Mouse (Mus musculus) MEL (cell line): ENCODE data around the gene Gpr19. TPM values are rescaled to one million over a fixed set of nuclear protein-coding genes. Genes with fewer than 3 reads are reported as not detected.

Experiments used
- DNase-seq: peaks from one replicate; pipeline ENCODE4 v3.0.0; 2011; ENCODE audit warnings: low read depth, low spot score
- H3K27ac ChIP-seq: 2 replicates; pipeline ENCODE4 v1.5.1; 2012; ENCODE audit warnings: low read depth, mild to moderate bottlenecking, control low read depth, low read length, moderate library complexity; ENCODE audit not compliant: control insufficient read depth
- H3K27me3 ChIP-seq, 2 experiments: fragments of 150-350 bp in 1 of 2; sonication (generic) in 1 of 2; 2 replicates each; pipeline ENCODE4 v1.6.1; 2012; ENCODE audit warnings: low read length in 2 of 2, mild to moderate bottlenecking in 2 of 2, improper control_type of control experiment in 1 of 2, moderate library complexity in 1 of 2; ENCODE audit not compliant: insufficient read depth in 2 of 2, control insufficient read depth in 1 of 2
- H3K36me3 ChIP-seq, 2 experiments: 2 replicates each; pipeline ENCODE4 v1.6.1; 2012 to 2014; ENCODE audit warnings: low read length in 2 of 2, improper control_type of control experiment in 1 of 2, inconsistent platforms in 1 of 2, mild to moderate bottlenecking in 1 of 2; ENCODE audit not compliant: insufficient read depth in 2 of 2, control insufficient read depth in 1 of 2
- H3K4me1 ChIP-seq, 2 experiments: fragments of 150-350 bp in 1 of 2; sonication (generic) in 1 of 2; 2 replicates each; pipeline ENCODE4 v1.6.1; 2012; ENCODE audit warnings: low read length in 2 of 2, improper control_type of control experiment in 1 of 2, mild to moderate bottlenecking in 1 of 2; ENCODE audit not compliant: insufficient read depth in 2 of 2, control insufficient read depth in 1 of 2
- H3K4me3 ChIP-seq, 2 experiments: fragments of 150-350 bp in 1 of 2; sonication (generic) in 1 of 2; 2 replicates each; pipeline ENCODE4 v1.5.1; 2012; ENCODE audit warnings: low read depth in 2 of 2, low read length in 2 of 2, mild to moderate bottlenecking in 2 of 2, moderate library complexity in 2 of 2, control low read depth in 1 of 2, improper control_type of control experiment in 1 of 2; ENCODE audit not compliant: control insufficient read depth in 1 of 2, insufficient read depth in 1 of 2
- H3K79me2 ChIP-seq: 2 replicates; pipeline ENCODE4 v1.6.1; 2012; ENCODE audit warnings: mild to moderate bottlenecking, low read length, moderate library complexity; ENCODE audit not compliant: control insufficient read depth, poor library complexity, insufficient read depth
- H3K9ac ChIP-seq: 2 replicates; pipeline ENCODE4 v1.6.1; 2012; ENCODE audit warnings: low read depth, mild to moderate bottlenecking, control low read depth, low read length, moderate library complexity; ENCODE audit not compliant: control insufficient read depth, poor library complexity, severe bottlenecking
- H3K9me3 ChIP-seq: fragments of 150-350 bp; sonication (generic); replicated peaks from 2 replicates; pipeline ENCODE4 v1.6.1; 2012; ENCODE audit warnings: mild to moderate bottlenecking, low read length, improper control_type of control experiment, moderate library complexity; ENCODE audit not compliant: insufficient read depth
- CHD2 ChIP-seq: IDR thresholded peaks from 2 replicates; pipeline ENCODE4 v1.6.1; 2011; ENCODE audit warnings: low read length, improper control_type of control experiment
- E2F4 ChIP-seq: IDR thresholded peaks from 2 replicates; pipeline ENCODE4 v1.6.1; 2011; ENCODE audit warnings: low read depth, low read length, improper control_type of control experiment, borderline replicate concordance
- ELF1 ChIP-seq: IDR thresholded peaks from 2 replicates; pipeline ENCODE4 v1.6.1; 2014; ENCODE audit warnings: low read depth, mild to moderate bottlenecking, inconsistent platforms, low read length, improper control_type of control experiment, moderate library complexity
- EP300 ChIP-seq, 2 experiments: IDR thresholded peaks; 2 replicates each; pipeline ENCODE4 v1.6.1; 2011; ENCODE audit warnings: improper control_type of control experiment in 2 of 2, low read length in 2 of 2, low read depth in 1 of 2, mild to moderate bottlenecking in 1 of 2
- ETS1 ChIP-seq: IDR thresholded peaks from 2 replicates; pipeline ENCODE4 v1.6.1; 2012; ENCODE audit warnings: low read depth, mild to moderate bottlenecking, inconsistent platforms, low read length, improper control_type of control experiment, moderate library complexity
- GABPA ChIP-seq: IDR thresholded peaks from 2 replicates; pipeline ENCODE4 v1.6.1; 2012; ENCODE audit warnings: low read depth, mild to moderate bottlenecking, inconsistent platforms, low read length, improper control_type of control experiment, moderate library complexity
- GATA1 ChIP-seq: IDR thresholded peaks from 2 replicates; pipeline ENCODE4 v1.6.1; 2011; ENCODE audit warnings: low read depth, low read length, improper control_type of control experiment
- JUND ChIP-seq: IDR thresholded peaks from 2 replicates; pipeline ENCODE4 v1.6.1; 2011; ENCODE audit warnings: low read depth, mild to moderate bottlenecking, improper control_type of control experiment, low read length
- MAZ ChIP-seq: IDR thresholded peaks from 2 replicates; pipeline ENCODE4 v1.6.1; 2012; ENCODE audit warnings: low read depth, mild to moderate bottlenecking, inconsistent platforms, low read length, improper control_type of control experiment
- MXI1 ChIP-seq: IDR thresholded peaks from 2 replicates; pipeline ENCODE4 v1.6.1; 2011; ENCODE audit warnings: mild to moderate bottlenecking, low read depth, low read length, improper control_type of control experiment
- MYC ChIP-seq: IDR thresholded peaks from 2 replicates; pipeline ENCODE4 v1.6.1; 2011; ENCODE audit warnings: low read depth, mild to moderate bottlenecking, low read length, improper control_type of control experiment, moderate library complexity
- NELFE ChIP-seq: IDR thresholded peaks from 2 replicates; pipeline ENCODE4 v1.6.1; 2011; ENCODE audit warnings: low read depth, low read length, improper control_type of control experiment
- POLR2A ChIP-seq, 2 experiments: IDR thresholded peaks; 2 replicates each; pipeline ENCODE4 v1.6.1; 2011 to 2012; ENCODE audit warnings: low read length in 2 of 2, mild to moderate bottlenecking in 2 of 2, control low read depth in 1 of 2, improper control_type of control experiment in 1 of 2, low read depth in 1 of 2, moderate library complexity in 1 of 2; ENCODE audit not compliant: control insufficient read depth in 1 of 2, insufficient read depth in 1 of 2, poor library complexity in 1 of 2
- POLR2AphosphoS5 ChIP-seq: IDR thresholded peaks from 2 replicates; pipeline ENCODE4 v1.6.1; 2012; ENCODE audit warnings: low read depth, borderline replicate concordance, mild to moderate bottlenecking, inconsistent platforms, low read length, moderate library complexity, mixed read lengths
- RAD21 ChIP-seq: IDR thresholded peaks from 2 replicates; pipeline ENCODE4 v1.6.1; 2011; ENCODE audit warnings: mild to moderate bottlenecking, low read depth, low read length, improper control_type of control experiment
- RCOR1 ChIP-seq: IDR thresholded peaks from 2 replicates; pipeline ENCODE4 v1.6.1; 2012; ENCODE audit warnings: low read depth, mild to moderate bottlenecking, inconsistent platforms, low read length, improper control_type of control experiment
- SMC3 ChIP-seq: IDR thresholded peaks from 2 replicates; pipeline ENCODE4 v1.6.1; 2011; ENCODE audit warnings: low read depth, low read length, improper control_type of control experiment
- TAL1 ChIP-seq: IDR thresholded peaks from 2 replicates; pipeline ENCODE4 v1.6.1; 2012; ENCODE audit warnings: mild to moderate bottlenecking, inconsistent platforms, low read length, moderate library complexity, mixed read lengths
- TBP ChIP-seq: IDR thresholded peaks from 2 replicates; pipeline ENCODE4 v1.8.0; 2011; ENCODE audit warnings: low read depth, low read length, improper control_type of control experiment
- TCF12 ChIP-seq: IDR thresholded peaks from 2 replicates; pipeline ENCODE4 v1.6.1; 2014; ENCODE audit warnings: low read depth, mild to moderate bottlenecking, inconsistent platforms, low read length, improper control_type of control experiment, moderate library complexity
- UBTF ChIP-seq: IDR thresholded peaks from 2 replicates; pipeline ENCODE4 v1.6.1; 2012; ENCODE audit warnings: low read depth, mild to moderate bottlenecking, inconsistent platforms, low read length, improper control_type of control experiment, moderate library complexity, borderline replicate concordance; ENCODE audit not compliant: insufficient read depth
- USF2 ChIP-seq, 2 experiments: IDR thresholded peaks; 2 replicates each; pipeline ENCODE4 v1.6.1; 2011 to 2012; ENCODE audit warnings: improper control_type of control experiment in 2 of 2, low read length in 2 of 2, borderline replicate concordance in 1 of 2, inconsistent platforms in 1 of 2, low read depth in 1 of 2, mild to moderate bottlenecking in 1 of 2; ENCODE audit not compliant: insufficient read depth in 1 of 2
- ZC3H11A ChIP-seq: IDR thresholded peaks from 2 replicates; pipeline ENCODE4 v1.6.1; 2012; ENCODE audit warnings: low read depth, mild to moderate bottlenecking, inconsistent platforms, low read length, improper control_type of control experiment
- polyA plus RNA-seq, 2 experiments: library from polyadenylated mRNA; stranded (reverse) in 1 of 2; unstranded in 1 of 2; fragments of >175 nt in 1 of 2; fragments of >200 nt in 1 of 2; gene quantifications; 2 replicates each; pipeline versions ENCODE4 v1.2.1 to v1.2.4; 2012; ENCODE audit warnings: low replicate concordance in 2 of 2, low read depth in 1 of 2; ENCODE audit not compliant: insufficient read length in 2 of 2, insufficient read depth in 1 of 2, missing spikeins in 1 of 2
- total RNA-seq: library from RNA; depleted of rRNA; stranded (reverse); fragments of 300-350 nt; gene quantifications from 2 replicates; pipeline ENCODE4 v1.2.3, GENCODE M21; 2012

Gpr19 gene
- total and polyA plus RNA-seq, 3 experiments = 8.4 to 11.7 TPM; not detected in 1

- H3K9ac ChIP-seq = no peak overlapping the region
- H3K27ac ChIP-seq = no peak overlapping the region
- no peaks in the 10 kb centered on the region for H3K9me3 ChIP-seq
- no peaks in the 10 kb centered on the region for H3K79me2 ChIP-seq
- H3K36me3 ChIP-seq = peaks cover 0 to 3% of the 10 kb centered on the region in 2 experiments; a peak in 2 of 4 replicates
- DNase-seq = no peak
- peaks cover 4% of the 10 kb centered on the region in 2 experiments; a peak in 2 of 4 replicates for H3K4me1 ChIP-seq
- TF ChIP-seq USF2 (IDR thresholded peaks at IDR 0.05; ENCODE audit: borderline replicate concordance in 1 of 2, insufficient read depth in 1 of 2, low read depth in 1 of 2, low read length in 2 of 2) (no peak), SMC3 (no peak), POLR2A (IDR thresholded peaks at IDR 0.05; ENCODE audit: control insufficient read depth in 1 of 2, insufficient read depth in 1 of 2, low read depth in 1 of 2, low read length in 2 of 2, poor library complexity in 1 of 2) (no peak), MXI1 (no peak), CHD2 (no peak), MAZ (no peak), ELF1 (no peak), GABPA (no peak), RAD21 (no peak), E2F4 (no peak), JUND (no peak), NELFE (no peak), TAL1 (no peak), ZC3H11A (no peak), TBP (no peak), EP300 (IDR thresholded peaks at IDR 0.05; ENCODE audit: low read depth in 1 of 2, low read length in 2 of 2) (no peak)
- no peaks in the 10 kb centered on the region for H3K27me3 ChIP-seq
- no peak overlapping the region for H3K4me3 ChIP-seq
Measured at GRCm38 (mm10) chr6:134880046-134880445, 18.3 kb downstream of the Gpr19 start.

GRCm38 (mm10) chr6:134879556-134879955 is 18.8 kb downstream of the Gpr19 start:
- Histone ChIP-seq H3K36me3 (peaks cover 0 to 3% of the 10 kb centered on the region in 2 experiments; a peak in 2 of 4 replicates), H3K4me3 (no peak overlapping the region), H3K27ac (no peak overlapping the region), H3K9me3 (no peaks in the 10 kb centered on the region), H3K4me1 (peaks cover 4% of the 10 kb centered on the region in 2 experiments; a peak in 2 of 4 replicates), H3K79me2 (no peaks in the 10 kb centered on the region), H3K9ac (no peak overlapping the region), H3K27me3 (no peaks in the 10 kb centered on the region)
- peak; percentile 49; the same call in 1 of the 2 replicates for TF ChIP-seq TAL1
- peak; percentile 41; the same call in 1 of the 2 replicates for TF ChIP-seq RCOR1
- no peak for TF ChIP-seq POLR2AphosphoS5
- TF ChIP-seq EP300 (IDR thresholded peaks at IDR 0.05; ENCODE audit: low read depth in 1 of 2, low read length in 2 of 2) = peak; percentile 38 to 67; a peak in 3 of 4 replicates
- TF ChIP-seq ETS1 = 0 out of 2 replicates have a peak, but pooled peaks have one; percentile 25
- TF ChIP-seq ELF1 = no peak
- peak; percentile 62; the same call in 1 of the 2 replicates for TF ChIP-seq TCF12
- TF ChIP-seq MYC = no peak
- TF ChIP-seq MXI1 = peak; percentile 22; the same call in 1 of the 2 replicates
- peak; percentile 51; the same call in 1 of the 2 replicates for TF ChIP-seq GATA1
- no peak for TF ChIP-seq UBTF
- DNase-seq = peak; percentile 52
